Mouse (Mus musculus) heart, postnatal 4 days (tissue): Measurements from ENCODE around the gene Ggt6. TPM values are rescaled to one million over a fixed set of nuclear protein-coding genes. Genes with fewer than 3 reads are reported as not detected.

ENCODE experiments used
- DNase-seq: peaks from one replicate; pipeline ENCODE4 v3.0.0; 2021
- microRNA-seq, 2 experiments: library from miRNA; unstranded; fragments of <30 nt; microRNA quantifications; one replicate each; pipeline ENCODE4 v1.2.0; 2021 to 2022
- total RNA-seq, 2 experiments: library from RNA; stranded (reverse); gene quantifications; 2 replicates each; pipeline ENCODE4 v1.2.3; 2021

The Ggt6 gene
- total RNA-seq, 2 experiments from 2014 or later: not detected

- no peak for DNase-seq
These were observed 40.8 kb downstream of the Ggt6 start for GRCm38 (mm10) chr11:72476074-72476625.

- peak; percentile 36 for DNase-seq
These were observed 41.9 kb downstream of the Ggt6 start for GRCm38 (mm10) chr11:72477182-72477581.

- DNase-seq: no peak
These were observed 42.3 kb downstream of the Ggt6 start for GRCm38 (mm10) chr11:72477653-72478052.

GRCm38 (mm10) chr11:72478228-72478627 is 42.9 kb downstream of the Ggt6 start:
- DNase-seq: peak; percentile 53

GRCm38 (mm10) chr11:72479499-72479898 is 44.2 kb downstream of the Ggt6 start:
- DNase-seq: no peak

- no peak for DNase-seq
These were observed 46.0 kb downstream of the Ggt6 start for GRCm38 (mm10) chr11:72481313-72481712.

- no peak for DNase-seq
These were observed 46.6 kb downstream of the Ggt6 start for GRCm38 (mm10) chr11:72481952-72482351.

GRCm38 (mm10) chr11:72484549-72484948 is 49.2 kb downstream of the Ggt6 start:
- DNase-seq: no peak

GRCm38 (mm10) chr11:72485157-72485556 is 49.8 kb downstream of the Ggt6 start:
- no peak for DNase-seq

- DNase-seq: no peak
These were observed 50.6 kb downstream of the Ggt6 start for GRCm38 (mm10) chr11:72485960-72486359.

- no peak for DNase-seq
These were observed 51.8 kb downstream of the Ggt6 start for GRCm38 (mm10) chr11:72487171-72487570.

GRCm38 (mm10) chr11:72487739-72488138 is 52.4 kb downstream of the Ggt6 start:
- DNase-seq: no peak

Small RNA genes lying within 50 kb of the gene (microRNA-seq; reads per million reads assigned to microRNA genes)
- 0 reads per million in 2 experiments for gene Mir6338

Other genes starting within 250 kb of the Ggt6 start
- gene Gm43951, start 228.7 kb upstream of the Ggt6 start, total RNA-seq: under 1 TPM; 0.45 TPM
- gene 4933427D14Rik, start 228.1 kb upstream of the Ggt6 start, total RNA-seq: 1 to 10 TPM; 6.0 to 7.4 TPM
- gene Txndc17, start 228.0 kb upstream of the Ggt6 start, total RNA-seq: 10 to 100 TPM; 47.4 to 48.7 TPM
- 10 to 100 TPM; 12.0 to 12.5 TPM for gene Med31, start 219.9 kb upstream of the Ggt6 start, total RNA-seq
- under 1 TPM; 0.38 to 0.50 TPM for gene Slc13a5, start 168.3 kb upstream of the Ggt6 start, total RNA-seq
- 1 to 10 TPM; 7.6 to 7.7 TPM for gene Xaf1, start 133.9 kb upstream of the Ggt6 start, total RNA-seq
- gene Fbxo39, start 121.1 kb upstream of the Ggt6 start, total RNA-seq: not detected
- gene Tekt1, start 73.1 kb upstream of the Ggt6 start, total RNA-seq: under 1 TPM; 0.26 to 0.50 TPM
- gene Smtnl2, start 23.8 kb upstream of the Ggt6 start, total RNA-seq: 10 to 100 TPM; 62.2 to 63.4 TPM
- gene Mybbp1a, start 5.8 kb downstream of the Ggt6 start, total RNA-seq: 10 to 100 TPM; 55.6 to 55.9 TPM
- 10 to 100 TPM; 17.0 to 18.0 TPM for gene Spns2, start 54.4 kb downstream of the Ggt6 start, total RNA-seq
- under 1 TPM in 1 of 2 experiments, not detected in 1; 0.12 TPM for gene Spns3, start 115.0 kb downstream of the Ggt6 start, total RNA-seq
- 10 to 100 TPM; 57.8 to 62.5 TPM for gene Ube2g1, start 171.8 kb downstream of the Ggt6 start, total RNA-seq